Mouse (Mus musculus) testis, adult 2 months (tissue): ENCODE results near the gene Lmx1b.

Experiments
- CTCF ChIP-seq: fragments of 200-500 bp; IDR thresholded peaks from 2 replicates; pipeline ENCODE4 v1.5.1; 2012; ENCODE audit warnings: low read depth, mild to moderate bottlenecking, inconsistent platforms, low read length, moderate library complexity; ENCODE audit not compliant: control insufficient read depth, insufficient read depth, insufficient replicate concordance
- POLR2A ChIP-seq: fragments of 200-500 bp; IDR thresholded peaks from 2 replicates; pipeline ENCODE4 v1.6.1; 2012; ENCODE audit warnings: low read depth, mild to moderate bottlenecking, inconsistent platforms, low read length, moderate library complexity; ENCODE audit not compliant: control insufficient read depth

- TF ChIP-seq CTCF = no peak
- TF ChIP-seq POLR2A = no peak
Measured at GRCm38 (mm10) chr2:33632551-33633059, 7.7 kb downstream of the Lmx1b start.
